Mouse (Mus musculus) skeletal muscle tissue, postnatal 0 days (tissue): ENCODE data around the gene Spag5. TPM values are rescaled to one million over a fixed set of nuclear protein-coding genes. Genes with fewer than 3 reads are reported as not detected.

Experiments used
- polyA plus RNA-seq: library from polyadenylated mRNA; unstranded; fragments of >200 nt; fragmentation: Nextera tagmentation; extraction: Ambion mirVana; gene quantifications from 2 replicates; pipeline ENCODE4 v1.2.1, GENCODE M21; 2015

Gene Spag5
- polyA plus RNA-seq: 6.5 and 6.9 TPM in 2 replicates

GRCm38 (mm10) chr11:78301357-78302084, at the start of gene Spag5:
Gene Spag5, plus strand, starts transcription at chr11:78301529.

GRCm38 (mm10) chr11:78261380-78262352, 39.7 kb upstream of the Spag5 start, which contains the start of gene 2610507B11Rik:
Gene 2610507B11Rik, plus strand, starts transcription at chr11:78261752.

GRCm38 (mm10) chr11:78290654-78291053, 10.7 kb upstream of the Spag5 start, which contains the start of gene BC030499:
Gene BC030499, plus strand, starts transcription at chr11:78290841.

GRCm38 (mm10) chr11:78322860-78323259, 21.5 kb downstream of the Spag5 start, which contains the start of gene Aldoc:
Gene Aldoc, plus strand, starts transcription at chr11:78322968.

GRCm38 (mm10) chr11:78327634-78328511, 26.5 kb downstream of the Spag5 start, which contains the start of gene Pigs:
Gene Pigs, plus strand, starts transcription at chr11:78328415.

GRCm38 (mm10) chr11:78343381-78344327, 42.3 kb downstream of the Spag5 start, which contains the start of gene Unc119:
Gene Unc119, plus strand, starts transcription at chr11:78343482.

Other genes with a start within 250 kb of the Spag5 start
- gene Eral1, start 221.1 kb upstream of the Spag5 start, polyA plus RNA-seq: 20.3 and 21.2 TPM in 2 replicates
- gene Fam222b, start 206.9 kb upstream of the Spag5 start, polyA plus RNA-seq: 5.8 and 6.6 TPM in 2 replicates
- 30.7 and 34.6 TPM in 2 replicates for gene Traf4, start 135.9 kb upstream of the Spag5 start, polyA plus RNA-seq
- gene Nek8, start 124.9 kb upstream of the Spag5 start, polyA plus RNA-seq: 6.9 and 7.1 TPM in 2 replicates
- gene Tlcd1, start 124.8 kb upstream of the Spag5 start, polyA plus RNA-seq: 13.1 and 22.3 TPM in 2 replicates
- gene Rpl23a, start 117.9 kb upstream of the Spag5 start, polyA plus RNA-seq: 975 and 1,027 TPM in 2 replicates
- gene Rab34, start 113.1 kb upstream of the Spag5 start, polyA plus RNA-seq: 48.1 and 67.0 TPM in 2 replicates
- gene Proca1, start 108.1 kb upstream of the Spag5 start, polyA plus RNA-seq: 1.5 and 5.8 TPM in 2 replicates
- gene Sdf2, start 55.8 kb upstream of the Spag5 start, polyA plus RNA-seq: 61.6 and 66.7 TPM in 2 replicates
- 11.2 and 12.2 TPM in 2 replicates for gene Supt6, start 55.5 kb upstream of the Spag5 start, polyA plus RNA-seq
- gene 2610507B11Rik, start 39.8 kb upstream of the Spag5 start, polyA plus RNA-seq: 46.6 and 58.7 TPM in 2 replicates
- gene BC030499, start 10.7 kb upstream of the Spag5 start, polyA plus RNA-seq: 0.09 TPM in 1 of 2 replicates, not detected in the other
- gene Aldoc, start 21.4 kb downstream of the Spag5 start, polyA plus RNA-seq: 3.1 and 3.3 TPM in 2 replicates
- 26.4 and 29.1 TPM in 2 replicates for gene Pigs, start 26.9 kb downstream of the Spag5 start, polyA plus RNA-seq
- gene Unc119, start 42.0 kb downstream of the Spag5 start, polyA plus RNA-seq: 13.8 and 21.2 TPM in 2 replicates
- 0.06 TPM in 1 of 2 replicates, not detected in the other for gene Foxn1, start 85.0 kb downstream of the Spag5 start, polyA plus RNA-seq
- gene Slc13a2, start 120.7 kb downstream of the Spag5 start, polyA plus RNA-seq: 0.05 and 0.09 TPM in 2 replicates
- 3.1 and 4.9 TPM in 2 replicates for gene Slc46a1, start 164.2 kb downstream of the Spag5 start, polyA plus RNA-seq
- gene Sarm1, start 196.2 kb downstream of the Spag5 start, polyA plus RNA-seq: 0.16 and 0.18 TPM in 2 replicates
- 14.2 and 14.8 TPM in 2 replicates for gene Vtn, start 197.6 kb downstream of the Spag5 start, polyA plus RNA-seq
- gene Sebox, start 201.9 kb downstream of the Spag5 start, polyA plus RNA-seq: not detected in 2 replicates
- gene Tmem199, start 210.6 kb downstream of the Spag5 start, polyA plus RNA-seq: 20.8 and 21.6 TPM in 2 replicates
- gene Poldip2, start 210.7 kb downstream of the Spag5 start, polyA plus RNA-seq: 161 and 164 TPM in 2 replicates
- gene Tnfaip1, start 234.8 kb downstream of the Spag5 start, polyA plus RNA-seq: 34.1 and 39.6 TPM in 2 replicates
- gene Ift20, start 234.8 kb downstream of the Spag5 start, polyA plus RNA-seq: 82.6 and 110 TPM in 2 replicates
- 17.1 and 25.7 TPM in 2 replicates for gene Tmem97, start 249.2 kb downstream of the Spag5 start, polyA plus RNA-seq